Mouse (Mus musculus) central nervous system, embryonic 18 days (tissue): Measurements from ENCODE around the gene Cdk19. TPM values are rescaled to one million over a fixed set of nuclear protein-coding genes. Genes with fewer than 3 reads are reported as not detected.

Experiments used
- polyA plus RNA-seq: library from polyadenylated mRNA; depleted of rRNA; stranded (reverse); fragments of >200 nt; gene quantifications from 2 replicates; pipeline ENCODE4 v1.2.3, GENCODE M21; 2012; rRNA removed

Gene Cdk19
- 23.2 and 24.2 TPM in 2 replicates for polyA plus RNA-seq

DNA sequence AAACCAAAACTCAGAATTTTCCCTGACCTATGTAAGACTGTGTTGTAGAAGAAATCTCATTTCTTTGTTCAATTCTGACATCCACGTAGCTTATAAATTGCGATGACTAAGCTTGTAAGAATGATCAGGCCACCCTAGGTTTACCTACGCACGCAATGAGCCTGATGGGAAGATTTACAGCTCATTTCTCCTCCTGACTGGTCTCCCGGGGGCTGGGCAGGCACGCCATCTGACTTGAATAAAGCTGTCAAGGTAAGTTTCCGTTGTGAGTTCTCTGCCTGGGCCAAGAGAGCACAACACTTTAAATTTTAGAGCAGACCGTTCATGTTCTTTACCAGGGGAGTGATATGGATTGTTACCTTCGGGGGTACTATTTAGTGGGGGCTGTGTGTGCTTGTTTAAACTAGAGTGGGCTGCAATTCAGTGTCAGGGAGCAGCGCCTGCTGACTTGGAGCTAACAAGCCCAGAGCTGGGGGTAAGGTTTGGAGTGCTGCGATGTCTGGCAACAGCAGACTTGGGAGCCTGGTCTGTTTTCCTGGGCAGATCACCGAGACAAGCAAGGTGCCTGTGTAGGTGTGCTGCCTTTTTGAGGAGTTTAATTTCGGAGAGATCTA lies at the start of gene Cdk19:
TSS of gene Cdk19 (plus strand) at position 214 of the 614 bp plus-strand sequence.

DNA sequence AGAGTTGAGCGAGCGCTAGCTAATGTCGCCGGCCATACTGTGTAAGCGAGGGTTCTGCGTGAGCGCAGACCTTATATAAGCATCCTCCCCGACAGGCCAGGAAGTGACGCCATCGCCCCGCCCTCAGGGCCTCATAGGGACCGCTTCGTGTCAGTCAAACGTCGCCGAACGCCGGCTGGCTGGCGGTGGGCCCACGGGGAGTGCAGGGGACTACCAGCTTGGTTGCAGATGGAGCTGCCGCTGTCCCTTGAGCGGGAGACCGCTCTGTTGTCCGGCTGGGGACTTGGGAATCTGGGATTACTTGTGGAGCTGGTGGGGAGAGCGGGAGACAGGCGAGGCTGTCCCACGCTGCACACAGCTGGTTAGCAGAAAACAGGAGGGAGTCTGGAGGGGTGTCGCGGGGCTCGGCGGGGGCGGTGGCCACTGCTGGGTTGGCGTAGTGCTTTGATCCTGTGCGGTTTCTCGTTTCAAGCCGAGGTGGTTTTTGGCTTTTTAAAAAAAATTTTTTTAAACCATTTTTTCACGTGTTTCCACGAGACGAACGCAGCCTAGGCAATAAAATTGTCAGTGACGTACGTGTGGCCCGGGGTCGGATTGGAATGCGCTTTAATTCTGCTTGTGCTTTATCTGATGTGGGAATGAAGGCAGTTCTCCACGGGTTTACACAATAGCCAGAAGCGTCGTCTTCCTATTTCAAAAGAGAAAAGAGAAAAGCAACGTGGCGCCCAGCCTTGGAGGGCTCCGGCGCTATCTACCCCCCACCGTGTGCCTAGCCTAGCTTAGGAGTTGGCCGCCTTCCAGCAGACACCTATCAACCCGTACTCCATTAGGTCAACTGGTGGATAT lies 37.0 kb upstream of the Cdk19 start, which contains the start of gene Amd1:
TSS of gene Amd1 (minus strand) at position 47 of the 846 bp plus-strand sequence.

Other genes with a start within 250 kb of the Cdk19 start
- gene Slc16a10, start 197.3 kb upstream of the Cdk19 start, polyA plus RNA-seq = 1.5 and 2.0 TPM in 2 replicates
- gene Rpf2, start 92.5 kb upstream of the Cdk19 start, polyA plus RNA-seq = 29.3 and 31.3 TPM in 2 replicates
- gene Gtf3c6, start 81.5 kb upstream of the Cdk19 start, polyA plus RNA-seq = 37.0 and 39.8 TPM in 2 replicates
- 66.2 and 71.5 TPM in 2 replicates for gene Amd1, start 37.4 kb upstream of the Cdk19 start, polyA plus RNA-seq
- gene Slc22a16, start 230.8 kb downstream of the Cdk19 start, polyA plus RNA-seq = not detected in 2 replicates